Mouse (Mus musculus): Measurements from ENCODE around the gene Gm29427.

GRCm38 (mm10) chr1:130744961-130745360, 29.4 kb upstream of the Gm29427 start:
- TF ChIP-seq CTCF (IDR thresholded peaks at IDR 0.05; ENCODE audit: control insufficient read depth, insufficient read depth, insufficient replicate concordance, low read depth, low read length) (no peak), POLR2A (IDR thresholded peaks at IDR 0.05; ENCODE audit: control insufficient read depth, low read depth, low read length) (no peak)
